Mouse (Mus musculus) kidney, adult 8-10 months (tissue): ENCODE data around the gene Arfrp1.

ENCODE experiments used
- DNase-seq, 2 experiments: peaks; one replicate each; pipeline ENCODE4 v3.0.0; 2022

Arfrp1 gene

GRCm38 (mm10) chr2:181364860-181365596, at the start of gene Arfrp1, which contains the start of gene Zgpat:
Arfrp1 (minus strand) TSS chr2:181365404.
Zgpat (plus strand) TSS chr2:181364928.
- DNase-seq = peak; percentile 86 to 89

DNA sequence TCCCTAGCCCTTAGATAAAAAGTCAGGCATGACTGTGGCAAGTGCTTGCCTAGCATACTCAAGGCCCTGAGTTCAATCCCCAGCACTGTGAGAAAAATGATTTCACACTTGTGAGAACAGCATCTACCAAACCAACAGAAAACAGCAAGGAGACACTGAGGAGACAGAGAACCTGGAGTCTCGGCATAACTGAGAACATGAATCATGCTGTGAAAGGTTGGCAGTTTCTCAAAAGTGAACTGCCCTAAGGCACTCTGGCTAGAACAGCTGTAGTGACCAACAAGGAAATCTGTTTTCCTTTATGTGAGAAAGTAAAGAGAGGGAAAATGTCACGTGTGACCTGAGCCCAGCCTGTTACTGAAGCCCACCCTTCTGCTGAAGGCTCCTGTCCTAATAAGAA, 47.9 kb upstream of the Arfrp1 start:
- DNase-seq = no peak

DNA sequence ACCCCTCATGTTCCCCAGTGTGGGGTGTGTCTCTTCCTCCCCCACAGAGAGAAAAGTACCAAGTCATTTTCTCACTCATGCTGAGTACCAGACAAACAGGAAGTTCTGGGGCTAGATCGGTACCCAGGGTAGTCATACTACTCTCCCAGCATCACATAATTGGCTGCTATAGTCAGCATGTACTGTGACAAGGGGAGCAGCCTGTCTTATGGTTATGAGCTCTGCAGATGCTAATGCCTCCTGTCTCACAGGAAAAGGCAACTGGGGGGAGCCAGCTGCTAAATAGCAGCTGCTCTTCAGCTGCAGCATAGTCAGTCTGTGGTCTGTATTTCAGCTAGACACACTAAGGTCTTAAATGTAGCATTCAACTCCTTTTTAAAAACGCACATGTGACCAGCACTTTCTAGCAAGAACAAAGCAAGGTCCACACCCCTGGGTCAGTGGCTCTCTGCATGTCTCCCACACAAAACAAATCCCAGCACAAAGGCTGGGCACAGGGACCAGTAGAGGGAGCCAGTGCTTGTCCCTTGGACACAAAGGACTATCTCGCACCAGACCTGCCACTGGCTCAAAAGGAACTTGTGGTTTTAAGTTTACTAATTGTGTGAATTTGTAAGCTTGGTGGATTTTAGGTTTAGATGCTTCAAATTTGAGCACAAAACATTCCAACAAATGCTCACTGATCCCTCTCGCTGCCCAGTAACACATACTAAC, 45.7 kb upstream of the Arfrp1 start:
- DNase-seq = peak; percentile 66 to 82

GRCm38 (mm10) chr2:181409643-181410042, 44.4 kb upstream of the Arfrp1 start:
- no peak for DNase-seq

DNA sequence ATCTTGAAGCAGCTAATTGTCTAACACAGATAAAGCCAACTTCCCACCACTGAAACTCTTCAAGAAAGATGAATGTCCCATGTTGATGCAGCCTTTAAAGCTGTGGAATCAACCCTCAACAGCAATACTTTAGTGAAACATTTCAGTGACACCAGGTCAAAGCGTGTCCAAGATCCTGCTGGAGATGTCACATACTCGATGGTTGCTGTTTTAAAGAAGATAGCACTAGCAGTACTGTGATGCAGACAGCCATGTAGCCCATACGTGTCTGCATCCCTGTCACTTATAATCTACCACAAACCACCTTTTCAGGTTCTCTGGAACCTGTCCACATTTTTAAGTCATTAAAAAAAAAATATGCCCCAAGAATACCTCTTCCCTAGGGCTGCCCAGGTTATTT, 38.5 kb upstream of the Arfrp1 start:
- DNase-seq = no peak

GRCm38 (mm10) chr2:181401497-181401896, 36.3 kb upstream of the Arfrp1 start:
- DNase-seq = no peak

- no peak for DNase-seq
Measured at GRCm38 (mm10) chr2:181397207-181397761, 32.1 kb upstream of the Arfrp1 start.

DNA sequence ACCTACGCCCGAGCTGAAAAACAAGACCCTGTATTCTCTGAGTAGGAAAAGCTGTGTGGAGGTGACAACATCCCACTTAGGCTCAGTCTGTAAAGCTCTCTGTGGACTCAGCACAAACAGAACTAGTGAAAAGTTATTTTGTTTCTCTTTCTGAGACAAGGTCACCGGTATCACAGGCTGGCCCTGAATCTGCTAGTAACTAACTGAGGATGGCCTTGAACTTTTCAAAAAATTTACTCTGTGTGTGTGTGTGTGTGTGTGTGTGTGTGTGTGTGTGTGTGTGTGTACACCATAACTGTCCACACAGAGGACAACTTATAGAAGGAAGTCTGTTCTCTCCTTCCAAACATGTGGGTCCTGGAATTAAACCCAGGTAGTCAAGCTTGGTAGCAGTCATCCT, 28.9 kb upstream of the Arfrp1 start:
- no peak for DNase-seq

GRCm38 (mm10) chr2:181392600-181393213, 27.5 kb upstream of the Arfrp1 start:
- DNase-seq = peak; percentile 69 to 91

DNA sequence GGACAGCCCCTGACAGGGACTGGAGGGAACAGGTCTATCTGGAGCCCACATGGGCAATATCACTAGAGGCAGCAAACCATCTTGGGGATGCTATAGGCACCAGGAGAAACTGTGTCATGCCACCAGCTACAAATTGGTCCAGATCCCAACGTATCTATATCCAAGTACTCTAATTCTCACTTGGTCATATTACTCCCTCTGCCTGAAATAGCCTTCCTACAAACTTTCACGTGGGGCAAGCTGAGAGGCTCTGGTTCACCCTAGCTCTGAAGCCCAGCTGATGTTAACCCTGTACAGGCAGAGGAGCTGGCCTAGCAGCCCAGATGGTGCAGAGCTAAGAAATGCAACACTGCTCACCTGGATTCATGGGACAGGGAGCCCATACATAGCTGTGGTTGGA, 26.3 kb upstream of the Arfrp1 start:
- no peak for DNase-seq

- no peak for DNase-seq
Measured at GRCm38 (mm10) chr2:181391022-181391421, 25.8 kb upstream of the Arfrp1 start.

- DNase-seq = no peak
Measured at GRCm38 (mm10) chr2:181390136-181390870, 25.1 kb upstream of the Arfrp1 start.

GRCm38 (mm10) chr2:181386663-181387210, 21.5 kb upstream of the Arfrp1 start:
- DNase-seq = no peak

DNA sequence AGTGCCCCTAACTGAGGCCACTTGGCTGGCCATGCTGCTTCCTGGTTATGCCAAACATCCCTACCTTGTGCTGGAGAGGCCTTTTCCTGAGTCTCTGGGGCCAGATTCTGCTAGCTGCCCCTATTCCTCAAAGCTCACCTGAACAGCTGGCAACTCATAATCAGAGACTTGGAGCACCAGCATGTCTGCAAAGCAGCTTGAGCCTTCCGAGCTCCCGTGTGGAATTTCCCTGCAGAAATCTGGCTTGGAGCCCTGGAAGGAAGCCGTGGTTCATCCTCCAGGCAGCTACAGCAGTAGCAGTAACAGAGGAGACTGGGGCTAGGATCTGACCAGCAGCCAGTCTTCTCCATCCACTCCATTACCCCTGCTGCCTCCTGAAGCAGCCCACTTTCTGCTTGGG, 20.7 kb upstream of the Arfrp1 start:
- DNase-seq = peak in 1 of 2 experiments; percentile 30

DNA sequence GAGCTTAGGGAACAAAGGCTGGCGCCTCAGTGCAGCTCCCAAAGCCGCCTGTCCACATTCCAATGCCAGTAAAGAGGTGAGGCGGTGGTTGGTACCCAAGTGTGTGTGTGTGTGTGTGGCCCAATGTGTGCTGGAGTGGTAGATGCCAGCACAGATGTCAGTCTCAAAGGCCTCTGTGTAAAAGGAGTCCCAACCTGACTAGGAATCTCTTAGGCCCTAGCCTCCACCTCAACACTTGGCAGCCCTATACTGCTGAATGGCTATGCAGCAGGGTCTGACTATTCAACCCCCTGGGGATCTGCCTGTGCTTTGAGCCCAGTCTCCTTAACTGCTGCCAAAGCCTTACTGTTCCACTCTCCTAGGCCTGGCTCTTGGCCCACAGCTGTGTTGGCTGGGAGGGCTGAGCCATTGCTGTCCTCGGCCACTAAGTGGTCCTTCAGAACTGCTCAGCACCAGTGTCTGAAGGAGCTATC, 19.8 kb upstream of the Arfrp1 start:
- no peak for DNase-seq

DNA sequence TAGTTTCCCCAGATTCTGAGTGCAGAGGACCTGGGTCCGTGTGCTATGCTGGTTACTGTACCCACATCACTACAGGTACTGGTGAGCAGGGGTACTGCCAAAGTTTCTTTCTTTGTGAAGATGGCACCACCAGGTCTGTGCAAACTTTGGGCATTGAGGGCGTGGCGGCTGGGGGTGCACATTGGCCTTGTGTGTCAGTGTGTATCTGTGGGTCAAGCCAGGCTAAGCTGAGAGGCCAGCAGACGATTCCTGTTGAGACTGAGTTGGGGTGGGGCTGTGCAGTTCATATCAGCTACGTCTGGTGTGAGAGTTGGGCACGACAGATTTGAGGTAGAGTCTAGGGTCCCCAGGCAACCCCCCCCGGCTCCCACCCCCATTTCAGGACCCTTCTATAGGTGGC, 19.3 kb upstream of the Arfrp1 start:
- DNase-seq = no peak

DNA sequence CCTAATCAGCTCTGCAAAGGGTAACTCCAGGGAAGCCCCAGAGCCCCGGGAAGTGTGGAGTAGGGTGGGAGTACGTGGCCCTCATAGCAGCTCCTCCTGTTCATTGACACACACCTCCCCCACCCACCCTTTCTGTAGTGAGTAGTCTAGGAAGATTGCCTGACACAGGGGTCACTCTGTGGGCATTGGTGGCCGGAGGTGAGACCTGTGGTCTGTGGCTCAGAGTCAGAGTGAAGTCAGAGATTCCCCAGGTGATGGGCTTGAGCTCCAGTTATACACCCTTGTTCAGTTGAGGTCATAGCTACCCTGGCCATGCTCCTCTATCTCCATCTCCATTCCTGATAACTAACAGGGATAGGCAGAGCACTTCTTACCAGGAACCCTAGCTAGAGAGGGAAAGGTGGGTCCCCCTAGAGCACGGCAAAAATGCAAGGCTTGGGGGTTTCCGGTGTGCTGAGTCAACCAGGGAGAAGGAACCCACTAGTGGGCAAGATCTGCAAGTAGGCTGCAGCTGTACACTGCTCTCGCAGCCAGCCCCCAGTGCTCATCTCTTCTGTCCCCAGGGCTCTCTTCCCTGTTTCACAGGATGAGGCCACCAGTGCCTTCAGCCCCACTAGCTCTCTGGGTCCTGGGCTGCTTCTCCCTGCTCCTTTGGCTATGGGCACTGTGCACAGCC, 16.6 kb upstream of the Arfrp1 start:
- no peak for DNase-seq

- DNase-seq = no peak
Measured at GRCm38 (mm10) chr2:181381107-181381506, 15.9 kb upstream of the Arfrp1 start.

DNA sequence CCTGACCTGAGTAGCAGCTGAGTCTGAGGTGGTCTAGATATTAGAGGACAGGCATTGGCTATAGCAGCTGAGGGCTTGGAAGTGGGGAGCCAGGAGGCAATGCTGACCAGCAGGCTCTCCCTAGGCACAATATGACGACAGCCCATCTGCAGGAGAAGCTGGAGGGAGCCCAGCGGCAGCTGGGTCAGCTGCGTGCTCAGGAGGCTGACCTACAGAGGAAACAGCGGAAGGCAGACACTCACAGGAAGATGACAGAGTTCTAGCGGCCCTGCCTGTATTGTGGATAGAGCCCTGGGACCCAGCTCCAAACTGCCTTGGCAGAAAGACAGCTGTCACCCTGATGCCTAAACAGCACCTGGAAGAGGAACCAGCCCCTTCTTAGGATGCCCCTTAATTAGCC, 15.0 kb upstream of the Arfrp1 start:
- DNase-seq = no peak

GRCm38 (mm10) chr2:181379778-181380177, 14.6 kb upstream of the Arfrp1 start, which contains the start of gene Lime1:
Lime1 (plus strand) TSS chr2:181380078.
- no peak for DNase-seq

GRCm38 (mm10) chr2:181378701-181379100, 13.5 kb upstream of the Arfrp1 start:
- no peak for DNase-seq

DNA sequence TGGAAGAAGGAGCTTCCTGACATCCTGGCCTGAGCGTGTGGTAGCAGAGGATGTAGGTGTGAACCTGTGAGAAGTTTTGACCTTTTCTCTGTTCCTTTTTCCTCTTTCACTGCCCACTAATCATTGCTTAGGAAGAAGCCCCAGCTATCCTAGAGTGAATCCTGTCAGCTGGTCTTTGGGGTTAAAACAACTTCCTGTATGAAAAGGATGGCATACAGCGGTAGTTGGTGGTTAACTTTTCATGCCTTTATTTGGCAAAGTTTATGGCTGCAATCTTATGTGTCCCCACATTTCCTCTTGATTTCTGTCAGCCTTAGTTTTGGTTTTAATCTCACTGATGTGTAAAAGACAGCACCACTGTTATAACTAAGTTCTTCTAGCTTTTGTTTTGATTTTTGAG, 12.0 kb upstream of the Arfrp1 start:
- no peak for DNase-seq
